Mouse (Mus musculus) left cerebral cortex, postnatal 14 days (tissue): ENCODE data around the gene Ebna1bp2. TPM values are rescaled to one million over a fixed set of nuclear protein-coding genes. Genes with fewer than 3 reads are reported as not detected.

Experiments used
- total RNA-seq, 2 experiments: library from RNA; stranded (reverse); gene quantifications; 2 replicates each; pipeline ENCODE4 v1.2.3; 2021

Gene Ebna1bp2
- total RNA-seq, 2 experiments from 2014 or later = 48.4 to 57.7 TPM

Other genes starting within 250 kb of the Ebna1bp2 start
- gene Szt2, start 211.5 kb upstream of the Ebna1bp2 start, total RNA-seq = 10 to 100 TPM; 36.3 to 38.6 TPM
- 10 to 100 TPM; 63.9 to 70.0 TPM for gene Med8, start 211.5 kb upstream of the Ebna1bp2 start, total RNA-seq
- gene Elovl1, start 192.7 kb upstream of the Ebna1bp2 start, total RNA-seq = 10 to 100 TPM; 21.4 to 22.4 TPM
- gene Cdc20, start 183.4 kb upstream of the Ebna1bp2 start, total RNA-seq = 1 to 10 TPM; 2.4 to 3.0 TPM
- gene Mpl, start 163.3 kb upstream of the Ebna1bp2 start, total RNA-seq = under 1 TPM; 0.51 to 0.55 TPM
- 10 to 100 TPM; 12.5 to 14.8 TPM for gene Tie1, start 130.7 kb upstream of the Ebna1bp2 start, total RNA-seq
- not detected for gene 2610528J11Rik, start 93.8 kb upstream of the Ebna1bp2 start, total RNA-seq
- gene Tmem125, start 76.8 kb upstream of the Ebna1bp2 start, total RNA-seq = 1 to 10 TPM; 6.0 to 7.9 TPM
- under 1 TPM; 0.62 to 0.80 TPM for gene Cfap57, start within 50 bp of the Ebna1bp2 start, total RNA-seq
- not detected for gene Olfr62, start 38.2 kb downstream of the Ebna1bp2 start, total RNA-seq
- gene Olfr1342, start 72.0 kb downstream of the Ebna1bp2 start, total RNA-seq = not detected
- not detected for gene Olfr1341, start 82.7 kb downstream of the Ebna1bp2 start, total RNA-seq
- gene Olfr1340, start 99.3 kb downstream of the Ebna1bp2 start, total RNA-seq = not detected
- not detected for gene Olfr1339, start 111.4 kb downstream of the Ebna1bp2 start, total RNA-seq
- gene Olfr1338, start 137.9 kb downstream of the Ebna1bp2 start, total RNA-seq = not detected
- gene Olfr1337, start 161.8 kb downstream of the Ebna1bp2 start, total RNA-seq = not detected
- gene Olfr1335, start 189.1 kb downstream of the Ebna1bp2 start, total RNA-seq = not detected
- gene Olfr1333, start 215.5 kb downstream of the Ebna1bp2 start, total RNA-seq = not detected
- not detected for gene Olfr1331, start 243.8 kb downstream of the Ebna1bp2 start, total RNA-seq